Mouse (Mus musculus): ENCODE measurements at regions not wholly inside any gene's neighbourhood (a gene's known extent, or its start where the extent isn't known, plus 50 kb on each side); places are given as distances from the start of the nearest gene placed in this dataset.

DNA sequence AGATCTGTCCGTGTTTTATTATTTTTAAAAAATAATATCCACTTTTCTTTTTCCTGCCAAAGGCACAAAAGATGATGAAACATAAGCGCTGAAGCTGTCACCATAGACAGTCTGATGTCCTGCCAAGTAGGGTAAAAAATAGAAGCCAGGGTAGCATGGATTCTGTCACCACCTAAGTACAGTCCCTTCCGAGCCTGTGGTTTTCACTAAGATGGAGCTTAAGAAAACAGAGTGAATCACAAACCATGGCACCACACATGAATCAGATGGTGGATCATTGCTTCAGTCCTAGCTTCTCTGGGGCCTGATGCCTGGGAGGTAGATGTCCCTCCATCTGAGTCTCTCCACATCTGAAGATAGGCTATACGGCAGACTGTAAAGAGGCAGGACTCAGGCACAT lies 55.9 kb upstream of the Fmod start:
- DNase-seq (ENCODE audit: low spot score in 2 of 2), result no peak

DNA sequence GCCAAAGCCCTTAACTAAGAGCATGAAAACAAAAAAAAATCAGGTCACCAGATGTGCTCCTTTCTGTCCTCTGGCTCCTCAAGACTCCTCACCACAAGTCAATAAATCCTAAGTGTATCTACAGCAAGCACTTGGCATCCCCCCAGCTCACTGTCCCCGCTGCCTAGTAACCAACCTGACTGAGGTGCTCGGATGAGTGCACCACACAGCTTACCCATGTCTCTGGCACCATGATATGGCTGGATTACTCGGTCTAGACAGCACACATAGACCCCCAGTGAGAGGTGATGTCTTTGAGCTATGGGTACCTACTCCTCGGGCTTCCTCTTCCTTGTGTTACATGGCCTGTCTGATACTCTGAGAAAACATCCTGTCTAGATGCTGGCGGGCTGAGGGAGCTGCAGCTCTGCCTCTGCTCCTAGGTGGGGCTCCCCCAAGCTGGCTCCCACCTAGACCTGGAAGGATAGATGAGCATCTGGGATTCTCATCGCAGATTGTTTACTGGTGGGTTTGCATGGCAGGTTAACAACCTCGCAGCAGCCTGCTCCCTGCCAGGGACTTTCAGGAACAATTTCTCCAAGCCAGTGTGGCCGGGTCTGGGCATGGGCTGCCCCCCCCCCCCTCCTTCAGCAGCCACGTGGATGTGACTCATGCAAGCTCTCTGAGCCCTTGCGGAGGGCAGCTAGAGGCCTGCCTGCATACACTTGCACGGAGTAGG lies 57.2 kb upstream of the Prelp start:
- peak in 1 of 2 experiments; percentile 20 for DNase-seq (ENCODE audit: low spot score in 2 of 2)

DNA sequence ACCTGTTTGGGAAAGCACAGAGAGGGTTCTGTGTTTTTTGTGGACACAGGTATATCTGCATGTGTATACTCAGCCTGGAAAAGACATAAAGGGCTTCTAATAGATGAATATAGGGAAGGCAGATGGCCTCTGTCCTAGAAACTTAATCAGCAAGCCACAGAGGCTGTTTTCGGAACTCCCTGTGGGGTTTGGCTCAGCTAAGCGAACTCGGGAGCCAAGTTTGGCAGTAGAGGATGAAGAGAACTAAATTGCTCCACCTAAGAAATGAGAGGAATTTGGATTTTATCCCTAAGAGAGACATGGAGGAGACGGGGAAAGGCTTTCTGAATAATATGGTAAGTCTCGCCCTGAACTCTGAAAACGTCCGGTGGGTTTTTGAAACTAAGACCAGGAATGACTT lies 56.0 kb upstream of the Prelp start:
- no peak for DNase-seq (ENCODE audit: low spot score in 2 of 2)

DNA sequence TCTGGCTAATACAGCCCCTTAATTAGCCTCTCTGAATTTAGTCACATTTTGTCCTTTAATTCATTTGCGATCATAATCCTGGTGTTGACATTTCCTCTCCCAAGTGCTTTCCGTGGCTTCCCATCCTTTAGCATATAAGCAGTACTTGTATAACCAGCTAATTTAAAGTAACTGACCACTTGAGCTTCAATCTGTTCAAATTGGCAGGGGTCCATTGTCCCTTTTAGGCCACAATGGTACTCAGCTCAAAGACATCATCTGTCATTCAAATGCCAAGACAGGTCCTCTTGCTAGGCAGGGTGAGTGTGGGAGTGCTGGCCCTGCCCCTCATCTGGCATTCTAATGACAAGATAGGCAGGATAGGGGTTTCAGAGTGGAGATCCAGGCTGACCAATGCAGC lies 52.6 kb upstream of the Prelp start:
- DNase-seq (ENCODE audit: low spot score in 2 of 2), result no peak

DNA sequence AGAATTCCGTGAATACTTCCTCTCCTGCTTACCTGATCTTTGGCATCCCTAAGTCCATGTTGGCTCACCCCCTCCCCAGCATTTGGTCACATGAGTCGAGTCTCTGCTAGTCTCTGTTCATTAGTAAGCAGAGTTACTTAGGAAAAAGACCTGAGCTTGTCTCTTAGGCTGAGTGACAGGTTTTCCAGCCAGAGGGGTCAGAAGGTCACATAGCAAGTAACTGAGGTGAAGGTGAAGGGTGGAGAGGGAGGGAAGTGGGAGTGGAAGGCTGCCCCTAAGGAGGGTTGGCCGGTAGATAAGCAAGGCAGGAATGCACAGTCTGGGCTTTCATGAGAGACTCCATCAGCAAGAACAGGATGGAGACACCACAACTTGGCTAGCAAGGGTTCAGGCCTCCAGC lies 50.1 kb upstream of the Prelp start:
- no peak for DNase-seq (ENCODE audit: low spot score in 2 of 2)

Measured in cerebellum, postnatal 4 days (tissue).